Comparison of ENCODE assay signal across 10 mouse cellular contexts in genomic region chr14:13950401-13950800, GRCm38 (mm10). TPM values are rescaled to one million over a fixed set of nuclear protein-coding genes. Genes with fewer than 3 reads are reported as not detected.
A peak's percentile ranks its signal among the peaks of the same experiment; 100 is the strongest.
DNase-seq lines count a peak whose midpoint lies in the region; ATAC-seq lines count a peak whose summit lies in the region.
"Had no signal": no experiment of that assay in that cellular context is flagged by ENCODE, and none has a peak within 500 bp of the region (broad histone marks: within the 10 kb centered on the region; RNA-seq: fewer than 3 reads in every experiment).

No protein-coding gene starts in this region.

- peaks cover 70% of the 10 kb centered on the region for H3K36me3 ChIP-seq in kidney, embryonic 15.5 days
- H3K36me3 ChIP-seq in hindbrain, embryonic 15.5 days, result peaks cover 45% of the 10 kb centered on the region

- no peaks in the 10 kb centered on the region for H3K9me3 ChIP-seq in kidney, embryonic 15.5 days (replicated peaks)
- no peaks in the 10 kb centered on the region for H3K9me3 ChIP-seq in hindbrain, embryonic 15.5 days
- H3K9me3 ChIP-seq: embryonic facial prominence, embryonic 12.5 days; liver, embryonic 15.5 days had no signal

- H3K4me2 ChIP-seq in kidney, embryonic 15.5 days, result no peak overlapping the region
- H3K4me2 ChIP-seq in hindbrain, embryonic 15.5 days, result no peak overlapping the region
- H3K4me2 ChIP-seq: embryonic facial prominence, embryonic 12.5 days; liver, embryonic 15.5 days had no signal

- ATAC-seq in kidney, embryonic 15.5 days (replicated peaks; ENCODE audit: low FRiP score), result no peak
- ATAC-seq in hindbrain, embryonic 15.5 days (ENCODE audit: low FRiP score, low read depth), result peak; percentile 78; the same call in 1 of the 2 replicates
- peak; percentile 98 for ATAC-seq in megakaryocyte progenitor cell, adult 5-6 weeks (replicated peaks; ENCODE audit: poor library complexity)

- H3K4me3 ChIP-seq in kidney, embryonic 15.5 days (replicated peaks), result no peak overlapping the region
- H3K4me3 ChIP-seq in hindbrain, embryonic 15.5 days, result no peak overlapping the region
- H3K4me3 ChIP-seq: embryonic facial prominence, embryonic 12.5 days; liver, embryonic 15.5 days had no signal

- no peak overlapping the region for H3K27ac ChIP-seq in kidney, embryonic 15.5 days
- no peak overlapping the region for H3K27ac ChIP-seq in hindbrain, embryonic 15.5 days (replicated peaks)
- H3K27ac ChIP-seq: embryonic facial prominence, embryonic 12.5 days; liver, embryonic 15.5 days had no signal

- no peaks in the 10 kb centered on the region for H3K4me1 ChIP-seq in kidney, embryonic 15.5 days
- no peaks in the 10 kb centered on the region for H3K4me1 ChIP-seq in hindbrain, embryonic 15.5 days (replicated peaks)
- H3K4me1 ChIP-seq: embryonic facial prominence, embryonic 12.5 days; liver, embryonic 15.5 days had no signal

- no peak overlapping the region for H3K9ac ChIP-seq in kidney, embryonic 15.5 days
- no peak overlapping the region for H3K9ac ChIP-seq in hindbrain, embryonic 15.5 days
- H3K9ac ChIP-seq: embryonic facial prominence, embryonic 12.5 days; liver, embryonic 15.5 days had no signal

- no peaks in the 10 kb centered on the region for H3K27me3 ChIP-seq in kidney, embryonic 15.5 days
- no peaks in the 10 kb centered on the region for H3K27me3 ChIP-seq in hindbrain, embryonic 15.5 days
- H3K27me3 ChIP-seq: embryonic facial prominence, embryonic 12.5 days; liver, embryonic 15.5 days had no signal

- peak; percentile 13 for DNase-seq in kidney, adult 18-20 months
- DNase-seq in CD4-positive, CD25-positive, alpha-beta regulatory T cell, adult 2 months (ENCODE audit: low read depth, low spot score), result peak; percentile 73
- DNase-seq in ZHBTc4 (ENCODE audit: low read depth, low spot score), result peak; percentile 65
- no peak for DNase-seq in urinary bladder, postnatal 10 days (ENCODE audit: low spot score)
- no peak for DNase-seq in yolk sac, embryonic 10.5 days (ENCODE audit: low spot score)

RNA-seq across cellular contexts. Expression of gene Atxn7, which starts 10.8 kb away (rescaled TPM):
- 3.9 and 4.2 TPM in 2 replicates for polyA plus RNA-seq in kidney, embryonic 15.5 days (2015; fragmentation: Nextera tagmentation; extraction: Ambion mirVana)
- polyA plus RNA-seq in hindbrain, embryonic 15.5 days (2015; fragmentation: Nextera tagmentation; extraction: Ambion mirVana), result 3.8 and 4.6 TPM in 2 replicates
- total RNA-seq in megakaryocyte progenitor cell, adult 5-6 weeks (2015), result 13.4 and 16.0 TPM in 2 replicates
- 14.6 and 14.8 TPM in 2 replicates for total RNA-seq in megakaryocyte progenitor cell, adult 5-6 weeks (2017)

RNA-seq across cellular contexts. Expression of gene Thoc7, which starts 11.3 kb away (rescaled TPM):
- polyA plus RNA-seq in kidney, embryonic 15.5 days (2015; fragmentation: Nextera tagmentation; extraction: Ambion mirVana), result 174 and 190 TPM in 2 replicates
- polyA plus RNA-seq in hindbrain, embryonic 15.5 days (2015; fragmentation: Nextera tagmentation; extraction: Ambion mirVana), result 174 and 193 TPM in 2 replicates
- 296 and 301 TPM in 2 replicates for total RNA-seq in megakaryocyte progenitor cell, adult 5-6 weeks (2015)
- total RNA-seq in megakaryocyte progenitor cell, adult 5-6 weeks (2017), result 248 and 345 TPM in 2 replicates

RNA-seq across cellular contexts. Expression of gene Gm281, which starts 36.1 kb away (rescaled TPM):
- polyA plus RNA-seq in kidney, embryonic 15.5 days (2015; fragmentation: Nextera tagmentation; extraction: Ambion mirVana), result not detected in 2 replicates
- not detected in 2 replicates for polyA plus RNA-seq in hindbrain, embryonic 15.5 days (2015; fragmentation: Nextera tagmentation; extraction: Ambion mirVana)
- not detected in 2 replicates for total RNA-seq in megakaryocyte progenitor cell, adult 5-6 weeks (2015)
- not detected in 2 replicates for total RNA-seq in megakaryocyte progenitor cell, adult 5-6 weeks (2017)
- polyA plus RNA-seq: embryonic facial prominence, embryonic 12.5 days; liver, embryonic 15.5 days had no signal

Comparison
In these comparisons a context has a peak if more than half of its experiments do, and no peak if none do; other contexts are left out.
1. DNase-seq: peak in kidney, adult 18-20 months (single experiment), CD4-positive, CD25-positive, alpha-beta regulatory T cell, adult 2 months (single experiment) and ZHBTc4 (single experiment); none in urinary bladder, postnatal 10 days (single experiment) and yolk sac, embryonic 10.5 days (single experiment).